Mouse (Mus musculus) spleen, adult 2 months (tissue): ENCODE measurements at regions not wholly inside any gene's neighbourhood (a gene's known extent, or its start where the extent isn't known, plus 50 kb on each side); places are given as distances from the start of the nearest gene placed in this dataset.

Experiments used
- DNase-seq, 2 experiments: peaks; one replicate each; pipeline versions ENCODE4 v3.0.0 to v3.0.0-alpha.2; 2012 to 2021; ENCODE audit warnings: low spot score in 2 of 2, low read depth in 1 of 2
- H3K27ac ChIP-seq: fragments of 200-500 bp; 2 replicates; pipeline ENCODE4 v1.5.1; 2012; ENCODE audit warnings: low read length, inconsistent platforms; ENCODE audit not compliant: insufficient read depth
- H3K27me3 ChIP-seq: fragments of 200-500 bp; 2 replicates; pipeline ENCODE4 v1.6.1; 2012; ENCODE audit warnings: mild to moderate bottlenecking, moderate library complexity, low read length, inconsistent platforms; ENCODE audit not compliant: control insufficient read depth, insufficient read depth
- H3K36me3 ChIP-seq: fragments of 200-500 bp; 2 replicates; pipeline ENCODE4 v1.6.1; 2012; ENCODE audit warnings: mild to moderate bottlenecking, low read length, inconsistent platforms; ENCODE audit not compliant: control insufficient read depth, insufficient read depth
- H3K4me1 ChIP-seq: fragments of 200-500 bp; 2 replicates; pipeline ENCODE4 v1.6.1; 2011; ENCODE audit warnings: inconsistent platforms; ENCODE audit not compliant: control insufficient read depth, insufficient read depth, insufficient read length
- H3K4me3 ChIP-seq: fragments of 200-500 bp; 2 replicates; pipeline ENCODE4 v1.5.1; 2011; ENCODE audit warnings: mild to moderate bottlenecking, inconsistent platforms; ENCODE audit not compliant: insufficient read depth, insufficient read length; ENCODE audit errors: extremely low read depth
- CTCF ChIP-seq: fragments of 200-500 bp; IDR thresholded peaks from 2 replicates; pipeline ENCODE4 v1.5.1; 2011; ENCODE audit warnings: mild to moderate bottlenecking, inconsistent platforms; ENCODE audit not compliant: insufficient read depth, insufficient read length, insufficient replicate concordance; ENCODE audit errors: extremely low read depth
- POLR2A ChIP-seq: fragments of 200-500 bp; IDR thresholded peaks from 2 replicates; pipeline ENCODE4 v1.6.1; 2011; ENCODE audit warnings: low read depth, low read length, inconsistent platforms
- WGBS: fragments of 180-500 bp; shearing (Covaris S2); methylation state at CpG from one replicate; pipeline ENCODE4 v1.1.7; 2018; 5-methylcytosine and 5-hydroxymethylcytosine counted together

- TF ChIP-seq POLR2A (no peak), CTCF (no peak)
- WGBS, result 40% methylated on average over 3 of the region's 3 CpGs
- no peaks in the 10 kb centered on the region for H3K36me3 ChIP-seq
- H3K27me3 ChIP-seq, result no peaks in the 10 kb centered on the region
- H3K27ac ChIP-seq, result no peak overlapping the region
- H3K4me1 ChIP-seq, result no peaks in the 10 kb centered on the region
- H3K4me3 ChIP-seq, result no peak overlapping the region
- DNase-seq, result no peak
Measured at GRCm38 (mm10) chr1:51671287-51671686, 193.1 kb upstream of the Nabp1 start.

- Histone ChIP-seq H3K36me3 (no peaks in the 10 kb centered on the region), H3K27ac (no peak overlapping the region), H3K27me3 (no peaks in the 10 kb centered on the region), H3K4me3 (no peak overlapping the region), H3K4me1 (no peaks in the 10 kb centered on the region)
- 50% methylated on average over 3 of the region's 3 CpGs for WGBS
- TF ChIP-seq CTCF (no peak), POLR2A (no peak)
- no peak for DNase-seq
Measured at GRCm38 (mm10) chr1:51670009-51670408, 191.8 kb upstream of the Nabp1 start.

- Histone ChIP-seq H3K27me3 (no peaks in the 10 kb centered on the region), H3K36me3 (no peaks in the 10 kb centered on the region), H3K27ac (no peak overlapping the region), H3K4me3 (no peak overlapping the region), H3K4me1 (no peaks in the 10 kb centered on the region)
- no peak for DNase-seq
- TF ChIP-seq POLR2A (no peak), CTCF (no peak)
Measured at GRCm38 (mm10) chr1:51668881-51669280, 190.7 kb upstream of the Nabp1 start.

GRCm38 (mm10) chr1:51660531-51660930 lies 182.3 kb upstream of the Nabp1 start:
- Histone ChIP-seq H3K27me3 (no peaks in the 10 kb centered on the region), H3K4me3 (no peak overlapping the region), H3K27ac (no peak overlapping the region), H3K36me3 (no peaks in the 10 kb centered on the region), H3K4me1 (no peaks in the 10 kb centered on the region)
- no peak for DNase-seq
- 84% methylated on average over 1 of the region's 1 CpGs for WGBS
- TF ChIP-seq POLR2A (no peak), CTCF (no peak)

GRCm38 (mm10) chr1:51657203-51657602 lies 179.0 kb upstream of the Nabp1 start:
- no peaks in the 10 kb centered on the region for H3K4me1 ChIP-seq
- TF ChIP-seq CTCF, result no peak
- WGBS, result 31% methylated on average over 4 of the region's 4 CpGs
- no peak for DNase-seq
- H3K27me3 ChIP-seq, result no peaks in the 10 kb centered on the region
- no peaks in the 10 kb centered on the region for H3K36me3 ChIP-seq
- no peak overlapping the region for H3K27ac ChIP-seq
- no peak overlapping the region for H3K4me3 ChIP-seq

DNA sequence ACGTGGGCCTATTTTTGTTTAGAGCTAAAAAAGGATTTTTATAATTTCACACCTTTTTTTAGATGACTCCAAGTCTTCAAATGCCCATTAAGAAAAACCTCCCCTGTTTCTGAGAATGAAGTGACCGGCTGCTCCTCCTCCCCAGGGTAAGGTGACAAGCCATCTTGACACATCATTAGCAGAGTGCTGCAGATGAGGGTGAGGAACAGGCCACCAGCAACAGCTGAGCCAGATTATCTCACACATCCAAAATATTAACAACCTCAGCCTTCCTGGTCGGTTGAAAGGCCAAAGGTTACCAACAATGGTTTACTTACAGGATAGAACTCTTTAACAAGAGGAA lies 172.4 kb upstream of the Nabp1 start:
- 85% methylated on average over 3 of the region's 3 CpGs for WGBS
- Histone ChIP-seq H3K4me1 (no peaks in the 10 kb centered on the region), H3K4me3 (no peak overlapping the region), H3K36me3 (no peaks in the 10 kb centered on the region), H3K27ac (no peak overlapping the region), H3K27me3 (no peaks in the 10 kb centered on the region)
- TF ChIP-seq CTCF (no peak), POLR2A (no peak)
- DNase-seq, result no peak

DNA sequence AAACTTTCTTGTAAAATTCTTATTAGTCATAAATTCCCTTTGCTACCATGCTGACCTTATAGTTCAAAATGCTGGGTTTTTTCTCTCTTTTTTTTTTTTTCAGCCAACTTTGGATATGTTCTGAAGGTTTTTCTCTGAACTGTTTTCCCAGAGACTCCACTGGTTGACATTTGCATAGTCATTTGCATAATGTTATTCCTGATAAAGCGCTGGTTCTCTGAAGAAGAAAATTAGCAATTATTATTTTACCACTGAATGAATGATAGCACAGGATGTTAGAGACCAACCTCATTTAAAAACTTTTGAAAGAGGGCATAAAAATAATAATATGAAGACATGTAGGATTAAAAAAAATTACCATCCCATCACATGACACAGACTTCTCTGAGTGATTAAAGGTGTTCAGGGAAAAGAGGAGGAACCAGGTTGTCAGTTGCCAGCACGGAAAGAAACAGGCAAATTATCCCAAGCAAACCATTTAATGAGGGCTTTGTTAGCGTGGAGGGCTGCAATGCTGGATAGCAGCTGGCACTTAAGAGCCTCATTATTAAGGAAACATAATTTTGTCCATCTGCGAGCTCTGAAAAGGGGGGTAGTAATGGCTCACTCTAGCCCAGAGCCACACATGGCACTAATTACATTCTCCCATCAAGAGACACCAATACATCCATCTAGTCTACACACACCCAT lies 171.9 kb upstream of the Nabp1 start:
- no peak for TF ChIP-seq POLR2A
- TF ChIP-seq CTCF, result no peak
- no peak for DNase-seq
- Histone ChIP-seq H3K27ac (no peak overlapping the region), H3K27me3 (no peaks in the 10 kb centered on the region), H3K4me3 (no peak overlapping the region), H3K36me3 (no peaks in the 10 kb centered on the region), H3K4me1 (no peaks in the 10 kb centered on the region)
- WGBS, result 88% methylated on average over 4 of the region's 4 CpGs
